ENCODE assay signal across 15 mouse cellular contexts in genomic region chr10:96400793-96401192, GRCm38 (mm10).
DNase-seq lines count a peak whose midpoint lies in the region; ATAC-seq lines count a peak whose summit lies in the region.
"Had no signal": no experiment of that assay in that cellular context is flagged by ENCODE, and none has a peak within 500 bp of the region (broad histone marks: within the 10 kb centered on the region; RNA-seq: fewer than 3 reads in every experiment).

No protein-coding gene starts in this region.

- peak; percentile 66 for ATAC-seq in megakaryocyte progenitor cell, adult 5-6 weeks (replicated peaks; ENCODE audit: poor library complexity)
- ATAC-seq: forebrain, embryonic 14.5 days; midbrain, embryonic 16.5 days; Patski had no signal

- peak; percentile 36 for DNase-seq in thymus, postnatal 0 days (ENCODE audit: low spot score)
- DNase-seq in thymus, adult 18-20 months: no peak
- DNase-seq in T-cell, adult 2 months (ENCODE audit: low spot score): peak; percentile 83
- DNase-seq in cerebellum, postnatal 14 days: no peak
- no peak for DNase-seq in frontal cortex, postnatal 36 days (ENCODE audit: low spot score in 2 of 2)
- DNase-seq in kidney, postnatal 36 days: no peak
- DNase-seq: cerebellum, adult 9-11 months; heart, postnatal 4 days; liver, embryonic 13.5 days; right cerebral cortex, postnatal 4 days; thymus, postnatal 4 days had no signal

Comparison
In these comparisons a context has a peak if more than half of its experiments do, and no peak if none do; other contexts are left out.
1. DNase-seq: peak in thymus, postnatal 0 days (single experiment) and T-cell, adult 2 months (single experiment); none in thymus, adult 18-20 months (0 of 2), cerebellum, postnatal 14 days (0 of 2), frontal cortex, postnatal 36 days (0 of 2) and kidney, postnatal 36 days (0 of 2).